Mouse (Mus musculus) liver, postnatal 0 days (tissue): ENCODE results near the gene Bcl2l14.

Experiments
- CTCF ChIP-seq: sonication (generic); IDR thresholded peaks from 2 replicates; pipeline ENCODE4 v1.5.1; 2016; ENCODE audit warnings: antibody characterized with exemption, low read depth
- EP300 ChIP-seq: IDR thresholded peaks from 2 replicates; pipeline ENCODE4 v1.6.1; 2016; ENCODE audit warnings: antibody characterized with exemption, low read depth, mild to moderate bottlenecking

DNA sequence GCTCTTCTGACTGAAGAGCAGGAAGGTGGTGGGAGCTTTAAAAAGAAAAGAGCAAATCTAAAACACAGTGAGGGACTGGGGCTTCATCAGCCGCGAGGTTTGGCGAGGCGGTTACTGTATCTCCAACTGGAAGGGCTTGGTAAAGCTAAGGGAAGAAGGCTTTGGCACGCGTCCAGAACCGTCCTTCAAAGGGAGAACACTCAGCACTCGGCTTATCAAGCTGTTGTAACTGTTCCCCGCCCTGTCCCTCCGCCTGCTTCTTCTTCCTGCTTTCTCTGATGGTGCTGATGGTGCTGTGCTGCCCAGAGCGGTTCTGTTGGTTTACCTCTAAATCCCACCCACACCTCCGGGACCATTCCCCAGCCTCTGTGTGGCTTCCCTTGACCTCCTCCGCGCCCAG lies 74.7 kb downstream of the Bcl2l14 start:
- TF ChIP-seq EP300 (no peak), CTCF (no peak)
